31 mouse cellular contexts compared by ENCODE assay signal in the genomic region with DNA sequence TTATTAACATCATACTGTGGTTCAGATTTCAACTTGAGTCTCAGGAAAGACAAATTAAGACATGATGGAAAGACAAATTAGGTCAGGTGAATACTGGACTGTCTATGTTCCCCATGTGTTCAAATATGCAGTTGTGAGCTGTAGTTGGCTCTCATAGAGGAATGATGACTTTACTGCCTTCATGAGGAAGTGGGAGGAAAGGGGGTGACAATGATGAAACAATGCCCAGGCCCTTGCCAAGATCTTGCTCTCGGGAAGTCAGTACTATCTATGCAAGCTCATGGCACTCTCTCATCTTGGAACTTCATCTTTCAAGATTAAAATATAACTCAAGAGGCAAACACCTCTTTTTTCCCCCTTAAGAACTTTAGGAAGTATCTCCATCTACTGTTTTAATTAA.
"Had no signal": no experiment of that assay in that cellular context is flagged by ENCODE, and none has a peak within 500 bp of the region (broad histone marks: within the 10 kb centered on the region; RNA-seq: fewer than 3 reads in every experiment).

No protein-coding gene starts in this region.

- H3K27me3 ChIP-seq: limb, embryonic 12.5 days; limb, embryonic 13.5 days; limb, embryonic 15.5 days; liver, embryonic 12.5 days; liver, embryonic 13.5 days; liver, embryonic 15.5 days; lung, embryonic 15.5 days; megakaryocyte, embryonic 14.5 days; midbrain, embryonic 12.5 days; midbrain, embryonic 13.5 days; midbrain, embryonic 15.5 days; neural tube, embryonic 12.5 days; neural tube, embryonic 13.5 days had no signal

- H3K9me3 ChIP-seq: limb, embryonic 10.5 days; limb, embryonic 12.5 days; limb, embryonic 13.5 days; limb, embryonic 15.5 days; liver, embryonic 12.5 days; liver, embryonic 13.5 days; liver, embryonic 15.5 days; lung, embryonic 15.5 days; midbrain, embryonic 10.5 days; midbrain, embryonic 12.5 days; midbrain, embryonic 13.5 days; midbrain, embryonic 15.5 days; neural tube, embryonic 12.5 days; neural tube, embryonic 13.5 days had no signal

- DNase-seq: left cerebral cortex, postnatal 4 days; liver; liver, embryonic 13.5 days; liver, postnatal 0 days; lung, adult 18-20 months; lung, adult 2 months; lung, embryonic 14.5 days; lung, postnatal 10 days; lung, postnatal 14 days; lung, postnatal 36 days; lung, postnatal 4 days; midbrain, embryonic 14.5 days had no signal

- H3K9ac ChIP-seq: limb, embryonic 12.5 days; limb, embryonic 13.5 days; limb, embryonic 15.5 days; liver, embryonic 12.5 days; liver, embryonic 13.5 days; liver, embryonic 14.5 days; liver, embryonic 15.5 days; liver, postnatal 0 days; lung, embryonic 14.5 days; lung, embryonic 15.5 days; midbrain, embryonic 12.5 days; midbrain, embryonic 13.5 days; midbrain, embryonic 15.5 days; neural tube, embryonic 12.5 days; neural tube, embryonic 13.5 days had no signal

- H3K27ac ChIP-seq: limb, embryonic 10.5 days; limb, embryonic 12.5 days; limb, embryonic 13.5 days; limb, embryonic 15.5 days; liver, embryonic 12.5 days; liver, embryonic 13.5 days; liver, embryonic 14.5 days; liver, embryonic 15.5 days; lung, embryonic 15.5 days; macrophage; midbrain, embryonic 10.5 days; midbrain, embryonic 12.5 days; midbrain, embryonic 13.5 days; midbrain, embryonic 15.5 days; neural tube, embryonic 12.5 days; neural tube, embryonic 13.5 days had no signal

- ATAC-seq: liver, embryonic 12.5 days; liver, postnatal 0 days; lung, postnatal 0 days; midbrain, embryonic 13.5 days; midbrain, embryonic 15.5 days; midbrain, embryonic 16.5 days had no signal

- H3K36me3 ChIP-seq: limb, embryonic 10.5 days; limb, embryonic 12.5 days; limb, embryonic 13.5 days; limb, embryonic 15.5 days; liver, embryonic 12.5 days; liver, embryonic 13.5 days; liver, embryonic 15.5 days; lung, embryonic 15.5 days; midbrain, embryonic 10.5 days; midbrain, embryonic 12.5 days; midbrain, embryonic 13.5 days; midbrain, embryonic 15.5 days; neural tube, embryonic 12.5 days; neural tube, embryonic 13.5 days had no signal

- H3K4me1 ChIP-seq: limb, embryonic 10.5 days; limb, embryonic 12.5 days; limb, embryonic 13.5 days; limb, embryonic 15.5 days; liver, embryonic 12.5 days; liver, embryonic 13.5 days; liver, embryonic 15.5 days; lung, embryonic 15.5 days; megakaryocyte, embryonic 14.5 days; midbrain, embryonic 10.5 days; midbrain, embryonic 12.5 days; midbrain, embryonic 13.5 days; midbrain, embryonic 15.5 days; neural tube, embryonic 12.5 days; neural tube, embryonic 13.5 days had no signal

- H3K4me3 ChIP-seq: limb, embryonic 10.5 days; limb, embryonic 12.5 days; limb, embryonic 13.5 days; limb, embryonic 15.5 days; liver, embryonic 12.5 days; liver, embryonic 13.5 days; liver, embryonic 15.5 days; lung, embryonic 15.5 days; megakaryocyte, embryonic 14.5 days; midbrain, embryonic 10.5 days; midbrain, embryonic 12.5 days; midbrain, embryonic 13.5 days; midbrain, embryonic 15.5 days; myocyte; neural tube, embryonic 12.5 days; neural tube, embryonic 13.5 days had no signal
